Mouse (Mus musculus) embryonic fibroblast, embryonic 13.5 days (primary cell): ENCODE results near the gene Acpp. TPM values are rescaled to one million over a fixed set of nuclear protein-coding genes. Genes with fewer than 3 reads are reported as not detected.

Source experiments
- H3K27ac ChIP-seq: 2 replicates; pipeline ENCODE4 v1.5.1; 2012; ENCODE audit warnings: low read length, control low read depth, inconsistent platforms; ENCODE audit not compliant: insufficient read depth
- H3K4me1 ChIP-seq: 2 replicates; pipeline ENCODE4 v1.6.1; 2011; ENCODE audit warnings: low read length; ENCODE audit not compliant: control insufficient read depth, insufficient read depth
- H3K4me3 ChIP-seq: 2 replicates; pipeline ENCODE4 v1.5.1; 2011; ENCODE audit warnings: mild to moderate bottlenecking, control low read depth, low read length; ENCODE audit not compliant: insufficient read depth
- CTCF ChIP-seq: IDR thresholded peaks from 2 replicates; pipeline ENCODE4 v1.5.1; 2011; ENCODE audit warnings: mild to moderate bottlenecking, control low read depth, low read length, moderate library complexity, borderline replicate concordance; ENCODE audit not compliant: insufficient read depth
- POLR2A ChIP-seq: IDR thresholded peaks from 2 replicates; pipeline ENCODE4 v1.6.1; 2011; ENCODE audit warnings: low read depth, mild to moderate bottlenecking, control low read depth, low read length, moderate library complexity
- polyA plus RNA-seq: library from polyadenylated mRNA; stranded (reverse); fragments of >200 nt; gene quantifications from 2 replicates; pipeline ENCODE4 v1.2.4, GENCODE M21; 2011; ENCODE audit warnings: low read depth; ENCODE audit not compliant: missing spikeins, insufficient read length

Acpp gene
- polyA plus RNA-seq, 1 experiment, result 0.84 TPM

- Histone ChIP-seq H3K4me1 (no peaks in the 10 kb centered on the region), H3K4me3 (no peak overlapping the region), H3K27ac (no peak overlapping the region)
- TF ChIP-seq POLR2A, result no peak
Observed at GRCm38 (mm10) chr9:104355521-104356270, 18.1 kb upstream of the Acpp start.

GRCm38 (mm10) chr9:104344136-104344535, 6.6 kb upstream of the Acpp start:
- Histone ChIP-seq H3K4me3 (no peak overlapping the region), H3K4me1 (no peaks in the 10 kb centered on the region)
- TF ChIP-seq CTCF, result no peak
- no peak for TF ChIP-seq POLR2A

GRCm38 (mm10) chr9:104339483-104339882, 1.9 kb upstream of the Acpp start:
- 0 out of 2 replicates have a peak, but pooled peaks cover 2% of the 10 kb centered on the region for H3K4me1 ChIP-seq
- H3K27ac ChIP-seq, result no peak overlapping the region
- TF ChIP-seq POLR2A (no peak), CTCF (no peak)
- H3K4me3 ChIP-seq, result no peak overlapping the region

More at GRCm38 (mm10) chr9:104344136-104344535, 6.6 kb upstream of the Acpp start:
- H3K27ac ChIP-seq, result no peak overlapping the region

GRCm38 (mm10) chr9:104338489-104339427, 1.2 kb upstream of the Acpp start:
- Histone ChIP-seq H3K4me1 (0 out of 2 replicates have a peak, but pooled peaks cover 2% of the 10 kb centered on the region), H3K4me3 (no peak overlapping the region), H3K27ac (no peak overlapping the region)
- TF ChIP-seq CTCF, result no peak
- TF ChIP-seq POLR2A, result no peak

GRCm38 (mm10) chr9:104331301-104331700, 6.2 kb downstream of the Acpp start:
- Histone ChIP-seq H3K4me1 (no peaks in the 10 kb centered on the region), H3K27ac (no peak overlapping the region), H3K4me3 (no peak overlapping the region)
- TF ChIP-seq CTCF, result no peak
- TF ChIP-seq POLR2A, result no peak

- no peak for TF ChIP-seq CTCF
- no peak for TF ChIP-seq POLR2A
- H3K4me1 ChIP-seq, result no peaks in the 10 kb centered on the region
- no peak overlapping the region for H3K27ac ChIP-seq
- no peak overlapping the region for H3K4me3 ChIP-seq
Observed at GRCm38 (mm10) chr9:104328655-104329054, 8.9 kb downstream of the Acpp start.

GRCm38 (mm10) chr9:104321519-104321918, 16.0 kb downstream of the Acpp start:
- H3K4me3 ChIP-seq, result no peak overlapping the region
- H3K4me1 ChIP-seq, result peaks cover 9% of the 10 kb centered on the region
- H3K27ac ChIP-seq, result no peak overlapping the region
- TF ChIP-seq CTCF (no peak), POLR2A (no peak)

GRCm38 (mm10) chr9:104316351-104316750, 21.2 kb downstream of the Acpp start:
- TF ChIP-seq POLR2A, result no peak
- TF ChIP-seq CTCF, result no peak
- H3K4me1 ChIP-seq, result peaks cover 7% of the 10 kb centered on the region
- H3K4me3 ChIP-seq, result no peak overlapping the region
- H3K27ac ChIP-seq, result no peak overlapping the region

- TF ChIP-seq POLR2A (no peak), CTCF (no peak)
- H3K27ac ChIP-seq, result no peak overlapping the region
- no peaks in the 10 kb centered on the region for H3K4me1 ChIP-seq
- no peak overlapping the region for H3K4me3 ChIP-seq
Observed at GRCm38 (mm10) chr9:104315499-104315898, 22.0 kb downstream of the Acpp start.

- TF ChIP-seq POLR2A, result no peak
- TF ChIP-seq CTCF, result peak; percentile 81; the same call in 1 of the 2 replicates
- no peak overlapping the region for H3K27ac ChIP-seq
- peaks cover 2% of the 10 kb centered on the region; the same call in 1 of the 2 replicates for H3K4me1 ChIP-seq
- H3K4me3 ChIP-seq, result no peak overlapping the region
Observed at GRCm38 (mm10) chr9:104306734-104307133, 30.8 kb downstream of the Acpp start.
